Mouse (Mus musculus): ENCODE data around the gene Laptm4a.

Laptm4a gene

GRCm38 (mm10) chr12:8921394-8922368 is at the start of gene Laptm4a:
Laptm4a (plus strand) TSS chr12:8921664.
- DNase-seq = peak; percentile 100

- no peak for DNase-seq
These were observed 45.9 kb upstream of the Laptm4a start for GRCm38 (mm10) chr12:8875583-8875982.

DNA sequence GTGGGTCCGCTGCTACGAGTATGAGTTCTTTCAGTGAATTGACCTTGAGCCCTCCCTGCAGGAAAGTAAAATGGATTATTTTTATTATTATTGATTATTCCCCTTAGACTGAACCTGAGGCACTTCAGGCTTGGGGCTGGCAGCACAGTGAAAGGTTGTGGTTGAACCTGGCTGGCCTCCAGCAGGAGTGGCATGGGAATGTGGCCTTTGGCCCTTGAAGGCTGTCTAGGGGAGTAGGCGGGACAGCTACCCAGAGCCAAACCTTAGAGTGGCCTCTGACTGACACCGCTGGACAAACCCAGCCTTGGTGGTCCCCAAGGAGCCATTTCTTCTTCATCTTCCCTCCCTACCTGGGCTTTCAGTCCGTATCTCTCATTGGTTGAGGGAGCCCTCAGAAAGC is 44.6 kb upstream of the Laptm4a start:
- DNase-seq = no peak

DNA sequence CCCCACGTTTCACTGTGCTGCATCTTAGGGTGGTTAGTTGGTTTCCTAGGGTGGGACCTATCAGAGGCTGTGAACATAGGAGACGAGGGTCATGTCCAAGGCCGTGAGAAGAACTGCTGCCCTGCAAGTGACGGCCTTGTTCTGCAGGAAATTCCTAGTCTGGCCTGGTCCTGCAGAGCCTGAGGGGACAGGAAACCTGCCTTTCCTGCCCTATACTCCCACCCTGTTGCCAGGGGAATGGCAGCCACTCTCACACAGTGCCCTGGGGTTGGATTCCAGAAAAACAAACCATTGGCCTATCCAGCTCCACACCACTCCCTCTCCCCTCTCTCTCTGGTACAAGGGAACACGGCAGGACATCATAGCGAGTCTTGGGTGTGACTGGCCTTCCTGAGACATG is 44.1 kb upstream of the Laptm4a start:
- peak; percentile 98 for DNase-seq

DNA sequence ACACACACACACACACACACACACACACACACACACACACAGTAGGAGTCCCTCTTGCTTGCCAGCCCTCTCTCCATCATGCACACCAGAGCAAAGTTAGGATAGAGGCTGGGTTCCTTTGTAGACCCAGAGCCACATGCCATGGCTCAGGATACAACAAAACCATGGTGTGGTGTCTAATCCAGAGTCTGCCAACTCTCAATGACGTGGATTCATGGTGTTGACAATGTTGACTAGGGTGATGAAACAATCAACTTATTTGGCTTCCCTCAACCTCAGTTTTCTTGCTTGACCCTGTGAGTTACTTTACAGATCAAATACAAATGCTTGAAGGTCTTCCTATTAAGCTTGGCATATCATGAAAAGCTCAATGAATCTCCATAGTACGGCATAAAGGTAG is 42.7 kb upstream of the Laptm4a start:
- DNase-seq = no peak

DNA sequence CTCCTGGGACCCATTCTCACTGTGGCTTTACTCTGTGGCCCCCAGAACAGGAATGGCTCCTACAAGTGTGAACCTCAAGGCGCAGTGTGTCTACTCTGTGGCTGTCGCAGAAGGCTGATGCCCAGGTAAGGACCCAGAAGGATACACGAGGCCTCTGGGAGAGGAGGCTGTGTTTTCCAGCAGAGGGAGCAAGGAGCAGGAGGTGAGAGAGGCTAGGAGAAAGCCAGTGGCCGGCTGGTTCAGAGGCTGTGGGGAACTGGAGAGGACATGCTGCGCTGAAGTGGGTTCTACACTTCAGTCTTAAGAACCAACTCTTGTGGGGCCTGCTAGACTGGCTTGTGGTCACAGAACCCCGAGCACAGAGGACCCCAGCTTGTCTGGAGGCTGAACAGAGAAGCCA is 42.1 kb upstream of the Laptm4a start:
- no peak for DNase-seq

DNA sequence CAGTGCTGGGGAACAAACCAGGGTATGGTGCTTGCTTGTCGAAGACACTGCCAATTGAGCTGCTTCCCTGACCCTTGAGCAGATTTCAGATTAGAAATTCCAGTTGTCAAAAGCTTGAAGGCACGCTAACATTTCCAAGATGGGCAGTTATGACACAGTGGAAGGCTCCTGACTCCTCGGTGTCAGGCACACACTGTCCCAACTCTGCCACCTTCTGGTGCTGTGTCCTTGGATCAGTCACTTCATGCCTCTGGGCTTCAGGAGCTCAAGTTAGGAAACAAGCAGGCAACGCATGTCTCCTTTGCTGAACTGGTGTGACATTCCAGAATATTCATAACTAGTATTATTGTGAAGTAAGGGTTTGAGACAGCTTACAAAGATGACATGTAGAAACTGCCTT is 39.7 kb upstream of the Laptm4a start:
- no peak for DNase-seq

- DNase-seq = no peak
These were observed 39.1 kb upstream of the Laptm4a start for GRCm38 (mm10) chr12:8882376-8882775.

DNA sequence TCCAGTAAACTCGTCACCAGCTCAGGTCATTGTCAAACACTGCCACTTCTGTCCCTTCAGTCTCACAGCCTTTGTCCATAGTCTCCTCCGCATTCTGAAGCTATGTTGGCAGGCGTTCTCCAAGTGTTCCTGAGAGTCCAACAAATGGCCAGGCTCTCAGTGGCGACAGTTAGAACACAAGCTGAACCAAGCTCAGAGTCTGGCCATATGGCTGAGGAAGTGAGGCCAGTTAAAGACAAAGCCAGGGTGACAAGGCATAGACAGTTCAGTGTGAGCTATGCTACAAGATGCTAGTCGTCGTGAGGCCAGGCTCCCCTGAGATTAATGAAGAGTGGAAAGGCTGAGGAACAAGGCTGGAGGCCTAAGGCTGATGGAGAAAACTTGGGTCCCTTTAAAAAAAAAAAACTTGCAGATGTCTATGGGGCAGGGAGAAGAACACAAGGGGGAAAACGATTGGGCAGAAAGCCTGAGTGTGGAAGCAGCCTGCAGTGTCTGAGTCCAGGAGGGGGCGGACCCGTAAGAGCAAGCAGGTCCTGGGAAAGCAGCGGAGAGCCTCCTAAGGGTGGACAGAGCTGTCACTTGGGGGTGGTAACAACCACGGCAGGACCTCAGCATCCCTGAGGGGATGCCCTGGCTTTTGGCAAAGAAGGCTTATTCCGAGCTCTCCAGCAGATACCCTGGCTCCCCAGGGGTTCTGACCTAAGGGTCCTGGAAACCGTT is 36.9 kb upstream of the Laptm4a start:
- peak; percentile 97 for DNase-seq

DNA sequence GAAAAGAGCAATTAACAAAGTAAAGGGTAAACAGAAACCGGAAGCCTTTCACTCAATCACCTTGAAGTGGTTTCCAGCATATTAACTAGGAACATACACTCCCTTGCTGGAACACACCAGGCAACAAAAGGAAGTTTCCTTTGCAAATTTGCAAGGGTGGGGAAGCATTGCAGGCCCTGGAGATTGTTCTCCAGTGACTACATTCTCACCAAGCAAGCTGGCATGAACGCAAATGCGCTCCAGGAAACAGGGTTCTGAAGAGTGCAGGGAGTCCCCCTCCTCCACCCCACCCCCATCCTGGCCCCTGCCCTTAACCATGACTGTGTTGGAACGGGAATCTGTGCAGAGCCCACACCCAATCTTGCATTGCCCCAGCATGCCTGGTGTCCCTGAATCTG is 36.3 kb upstream of the Laptm4a start:
- DNase-seq = peak; percentile 96

- peak; percentile 92 for DNase-seq
These were observed 35.5 kb upstream of the Laptm4a start for GRCm38 (mm10) chr12:8885950-8886349.

GRCm38 (mm10) chr12:8888445-8888844 is 33.0 kb upstream of the Laptm4a start:
- DNase-seq = no peak

DNA sequence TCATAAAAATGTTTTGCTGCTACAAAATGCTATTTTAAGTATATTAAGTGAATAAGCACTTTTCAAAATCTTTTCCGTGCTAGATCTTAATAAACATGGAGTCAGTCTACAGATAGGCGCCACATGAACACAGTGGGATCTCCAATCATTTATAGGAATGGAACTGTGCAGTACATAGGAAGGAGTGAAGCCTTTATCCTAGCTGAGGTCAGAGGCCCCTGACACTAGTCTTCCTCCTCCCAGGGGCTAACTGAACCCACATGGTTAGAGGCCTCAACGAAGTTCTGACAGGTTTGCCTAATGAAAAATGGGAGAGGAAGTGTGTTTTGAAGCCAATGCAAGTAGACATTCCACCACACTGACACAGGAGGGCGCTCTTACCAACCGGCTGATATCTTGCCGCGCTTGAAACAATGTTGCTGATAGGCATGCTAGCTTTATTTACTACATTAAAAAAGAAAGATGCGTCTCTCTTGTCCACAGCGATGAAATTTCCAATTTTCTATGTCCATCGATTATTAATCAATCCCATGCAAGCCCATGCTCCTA is 32.3 kb upstream of the Laptm4a start:
- peak; percentile 94 for DNase-seq

DNA sequence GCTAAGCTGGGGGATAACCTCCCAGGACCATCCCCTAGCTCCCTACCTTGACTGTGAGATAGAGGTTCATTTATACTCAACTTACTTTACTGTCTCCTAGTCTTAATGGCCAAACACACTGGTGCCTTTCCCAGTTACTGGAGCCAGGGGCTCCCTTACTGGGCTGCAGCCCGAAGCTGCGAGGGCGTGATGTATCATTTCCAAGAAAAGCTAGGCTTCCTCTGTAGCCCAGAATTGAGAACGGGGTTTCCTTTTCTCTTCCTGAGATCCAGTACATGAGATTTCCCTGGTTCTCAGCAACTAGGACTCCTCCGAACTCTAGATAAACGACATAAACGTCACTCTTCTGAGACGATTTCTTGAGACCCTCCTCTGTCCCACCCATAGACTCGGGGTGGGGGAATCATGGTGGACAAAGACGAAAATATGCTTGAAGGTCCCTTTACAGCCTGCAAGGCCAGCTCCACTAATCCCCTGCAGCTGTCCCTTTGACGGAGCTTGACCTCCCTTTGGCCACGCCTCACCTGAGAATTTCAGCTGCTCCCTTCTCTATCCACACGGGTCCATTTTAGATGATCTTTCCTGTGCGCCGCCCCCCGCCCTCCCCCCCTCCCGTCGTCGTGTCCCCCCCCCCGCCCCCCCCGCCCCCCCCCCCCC is 28.5 kb upstream of the Laptm4a start:
- peak; percentile 87 for DNase-seq

- DNase-seq = no peak
These were observed 24.3 kb upstream of the Laptm4a start for GRCm38 (mm10) chr12:8897140-8897539.

GRCm38 (mm10) chr12:8898879-8899785 is 22.3 kb upstream of the Laptm4a start:
- DNase-seq = no peak

GRCm38 (mm10) chr12:8900107-8900698 is 21.3 kb upstream of the Laptm4a start:
- peak; percentile 90 for DNase-seq

DNA sequence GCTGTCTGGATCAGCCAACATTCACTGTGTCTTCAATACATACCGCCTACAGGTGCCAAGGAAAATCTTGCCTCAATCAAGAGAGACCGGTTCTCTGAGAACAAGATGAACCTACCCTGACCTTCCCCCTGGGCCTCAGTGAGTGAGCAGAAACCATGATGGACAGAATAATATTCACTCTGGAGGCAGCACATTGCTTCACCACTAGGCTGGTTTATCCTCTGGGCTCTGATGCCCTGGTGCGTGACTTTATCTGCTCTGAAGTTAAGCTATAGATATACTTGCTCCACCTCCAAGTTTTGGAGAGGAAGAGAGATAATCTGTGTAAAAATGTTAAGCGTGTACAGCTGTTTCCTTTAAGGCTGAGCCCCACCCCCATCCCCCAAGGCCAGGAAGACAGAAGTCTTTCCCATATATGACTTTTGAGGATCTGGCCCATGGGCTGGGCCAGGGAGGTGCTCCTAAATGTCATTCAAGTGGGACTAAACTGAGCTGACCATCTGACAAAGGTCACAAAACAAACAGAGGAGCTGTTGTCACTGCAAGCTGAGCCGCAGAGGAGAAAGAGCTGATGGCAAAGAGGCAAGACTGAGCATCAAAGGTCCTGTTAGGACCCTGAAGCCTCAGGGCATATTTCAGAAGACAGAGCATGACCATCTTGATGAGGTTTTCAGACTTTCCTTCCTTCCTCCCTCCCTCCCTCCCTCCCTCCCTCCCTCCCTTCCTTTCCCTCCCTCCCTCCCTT is 20.4 kb upstream of the Laptm4a start:
- DNase-seq = peak; percentile 96

GRCm38 (mm10) chr12:8901934-8902333 is 19.5 kb upstream of the Laptm4a start:
- peak; percentile 87 for DNase-seq

GRCm38 (mm10) chr12:8902479-8902878 is 19.0 kb upstream of the Laptm4a start:
- no peak for DNase-seq

All from heart, adult 11 months (tissue).